Mouse (Mus musculus): Measurements from ENCODE around the gene Amer2. TPM values are rescaled to one million over a fixed set of nuclear protein-coding genes. Genes with fewer than 3 reads are reported as not detected.

Amer2 gene
- polyA plus RNA-seq, 1 experiment: 0.08 TPM

DNA sequence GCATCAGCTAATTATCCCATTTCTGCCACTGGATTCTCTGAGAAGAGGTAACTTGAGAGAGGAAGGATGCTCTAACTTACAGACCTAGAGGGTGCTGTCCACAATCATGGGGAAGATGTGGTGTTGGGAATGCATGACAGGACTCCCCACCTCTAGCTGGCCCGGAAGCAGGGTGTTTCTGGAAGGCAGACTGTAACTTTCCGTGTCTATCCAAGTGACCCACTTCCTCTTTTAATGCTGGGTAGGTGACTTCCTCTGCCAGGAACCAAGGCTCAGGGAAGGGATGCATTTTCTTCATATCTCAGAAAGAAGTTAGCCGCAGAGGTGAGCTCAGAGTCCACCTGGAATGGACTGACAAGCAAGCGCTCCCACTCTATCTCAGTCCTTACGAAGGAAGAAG lies 33.5 kb downstream of the Amer2 start:
- 63% methylated on average over 5 of the region's 5 CpGs for WGBS
- H3K4me3 ChIP-seq (ENCODE audit: extremely low read depth, insufficient read depth, insufficient read length): no peak overlapping the region
- H3K27ac ChIP-seq (ENCODE audit: insufficient read depth, low read length): no peak overlapping the region
- H3K4me1 ChIP-seq (ENCODE audit: control insufficient read depth, insufficient read depth, insufficient read length): no peaks in the 10 kb centered on the region
- no peaks in the 10 kb centered on the region for H3K27me3 ChIP-seq (ENCODE audit: control insufficient read depth, insufficient read depth, low read length)
- H3K36me3 ChIP-seq (ENCODE audit: control insufficient read depth, insufficient read depth, low read length): no peaks in the 10 kb centered on the region
- no peak for DNase-seq (ENCODE audit: low read depth in 1 of 2, low spot score in 2 of 2)
- TF ChIP-seq CTCF (IDR thresholded peaks at IDR 0.05; ENCODE audit: extremely low read depth, insufficient read depth, insufficient read length, insufficient replicate concordance) (no peak), POLR2A (IDR thresholded peaks at IDR 0.05; ENCODE audit: low read depth, low read length) (no peak)

DNA sequence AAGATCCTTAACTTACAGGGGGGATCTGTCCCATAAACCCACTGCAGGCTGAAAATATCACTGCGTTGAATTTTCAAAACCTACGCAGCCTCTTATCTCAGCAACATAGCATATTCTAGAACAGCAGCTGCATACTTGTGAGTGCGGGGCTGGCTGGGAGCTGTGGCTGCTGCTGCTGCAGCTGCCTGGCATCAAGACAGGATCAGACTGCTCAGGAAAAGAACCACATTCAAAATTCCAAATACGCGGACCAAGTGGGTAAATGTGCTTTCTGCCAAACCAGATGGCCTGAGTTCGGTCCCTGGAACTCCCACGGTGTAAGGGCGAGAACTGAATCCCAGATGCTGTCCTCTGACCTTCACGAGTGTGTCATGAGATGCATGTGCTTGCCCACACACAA lies 34.3 kb downstream of the Amer2 start:
- 91% methylated on average over 9 of the region's 9 CpGs for WGBS
- Histone ChIP-seq H3K27ac (ENCODE audit: insufficient read depth, low read length) (no peak overlapping the region), H3K27me3 (ENCODE audit: control insufficient read depth, insufficient read depth, low read length) (no peaks in the 10 kb centered on the region), H3K36me3 (ENCODE audit: control insufficient read depth, insufficient read depth, low read length) (no peaks in the 10 kb centered on the region), H3K4me3 (ENCODE audit: extremely low read depth, insufficient read depth, insufficient read length) (no peak overlapping the region), H3K4me1 (ENCODE audit: control insufficient read depth, insufficient read depth, insufficient read length) (no peaks in the 10 kb centered on the region)
- DNase-seq (ENCODE audit: low read depth in 1 of 2, low spot score in 2 of 2): no peak
- TF ChIP-seq CTCF (IDR thresholded peaks at IDR 0.05; ENCODE audit: extremely low read depth, insufficient read depth, insufficient read length, insufficient replicate concordance) (no peak), POLR2A (IDR thresholded peaks at IDR 0.05; ENCODE audit: low read depth, low read length) (no peak)

DNA sequence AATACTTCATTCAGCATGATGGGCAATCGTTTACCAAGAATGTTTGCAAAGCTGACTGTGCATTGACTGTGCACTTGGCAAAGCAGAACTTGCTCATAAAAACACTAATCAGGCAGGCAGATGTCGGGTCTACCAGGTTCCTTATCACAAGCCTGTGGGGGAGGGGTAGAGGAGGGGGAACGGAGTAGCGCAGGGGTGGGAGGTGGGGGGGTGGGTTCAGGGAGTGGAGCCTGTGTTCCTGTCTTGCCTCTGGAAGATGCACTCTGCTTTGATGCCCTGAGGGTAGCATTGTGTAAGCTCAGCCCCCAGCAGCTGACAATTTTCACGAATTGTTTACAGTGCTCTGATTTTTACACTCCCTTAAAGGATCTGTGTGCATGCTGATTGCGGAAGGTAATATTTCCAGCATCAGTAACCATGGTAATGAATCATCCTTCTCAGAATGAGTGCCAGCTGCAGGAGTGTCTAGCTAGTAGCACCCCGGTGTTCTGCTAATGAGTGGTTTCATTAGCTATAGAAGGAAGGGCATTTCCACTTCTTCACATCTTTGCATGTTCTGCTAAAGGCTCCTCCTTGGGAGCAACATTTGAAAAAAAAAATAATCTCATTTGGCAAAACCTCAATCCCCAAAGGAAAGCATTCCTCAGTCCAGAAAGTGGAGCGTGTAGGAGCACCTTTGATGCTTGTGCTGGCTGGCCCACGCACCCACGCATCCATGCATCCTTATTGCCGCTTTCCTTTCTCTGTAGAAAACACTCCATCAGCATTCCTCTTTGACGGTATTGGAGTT lies 36.8 kb downstream of the Amer2 start:
- DNase-seq (ENCODE audit: low read depth in 1 of 2, low spot score in 2 of 2): no peak
- TF ChIP-seq POLR2A (IDR thresholded peaks at IDR 0.05; ENCODE audit: low read depth, low read length): no peak
- no peak for TF ChIP-seq CTCF (IDR thresholded peaks at IDR 0.05; ENCODE audit: extremely low read depth, insufficient read depth, insufficient read length, insufficient replicate concordance)

DNA sequence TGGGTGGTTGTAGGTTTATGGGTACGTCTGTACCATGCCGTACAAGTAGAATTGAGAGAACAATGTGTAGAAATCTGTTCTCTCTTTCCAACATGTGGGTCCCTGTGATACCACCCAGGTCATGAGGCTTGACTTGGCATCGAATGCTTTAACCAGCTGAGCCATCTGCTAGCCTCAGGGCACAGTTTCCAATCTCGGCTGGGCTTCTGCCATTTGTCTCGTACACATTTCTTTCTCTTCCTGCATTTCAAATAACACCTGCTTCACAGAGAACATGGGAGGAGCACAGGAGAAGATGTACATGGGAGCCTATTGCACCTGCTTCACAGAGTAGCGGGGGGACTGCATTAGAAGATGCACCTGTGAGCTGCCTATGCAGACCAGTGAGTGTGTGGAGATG lies 38.2 kb downstream of the Amer2 start:
- H3K27me3 ChIP-seq (ENCODE audit: control insufficient read depth, insufficient read depth, low read length): no peaks in the 10 kb centered on the region
- no peaks in the 10 kb centered on the region for H3K36me3 ChIP-seq (ENCODE audit: control insufficient read depth, insufficient read depth, low read length)
- no peak for TF ChIP-seq POLR2A (IDR thresholded peaks at IDR 0.05; ENCODE audit: low read depth, low read length)
- no peak for TF ChIP-seq CTCF (IDR thresholded peaks at IDR 0.05; ENCODE audit: extremely low read depth, insufficient read depth, insufficient read length, insufficient replicate concordance)
- no peak for DNase-seq (ENCODE audit: low read depth in 1 of 2, low spot score in 2 of 2)
- 86% methylated on average over 6 of the region's 6 CpGs for WGBS
- H3K4me1 ChIP-seq (ENCODE audit: control insufficient read depth, insufficient read depth, insufficient read length): no peaks in the 10 kb centered on the region
- no peak overlapping the region for H3K27ac ChIP-seq (ENCODE audit: insufficient read depth, low read length)
- H3K4me3 ChIP-seq (ENCODE audit: extremely low read depth, insufficient read depth, insufficient read length): no peak overlapping the region

More for the DNA sequence above, 36.8 kb downstream of the Amer2 start:
- Histone ChIP-seq H3K27me3 (ENCODE audit: control insufficient read depth, insufficient read depth, low read length) (no peaks in the 10 kb centered on the region), H3K4me3 (ENCODE audit: extremely low read depth, insufficient read depth, insufficient read length) (no peak overlapping the region), H3K36me3 (ENCODE audit: control insufficient read depth, insufficient read depth, low read length) (no peaks in the 10 kb centered on the region), H3K27ac (ENCODE audit: insufficient read depth, low read length) (no peak overlapping the region), H3K4me1 (ENCODE audit: control insufficient read depth, insufficient read depth, insufficient read length) (no peaks in the 10 kb centered on the region)
- WGBS: 43% methylated on average over 12 of the region's 12 CpGs

DNA sequence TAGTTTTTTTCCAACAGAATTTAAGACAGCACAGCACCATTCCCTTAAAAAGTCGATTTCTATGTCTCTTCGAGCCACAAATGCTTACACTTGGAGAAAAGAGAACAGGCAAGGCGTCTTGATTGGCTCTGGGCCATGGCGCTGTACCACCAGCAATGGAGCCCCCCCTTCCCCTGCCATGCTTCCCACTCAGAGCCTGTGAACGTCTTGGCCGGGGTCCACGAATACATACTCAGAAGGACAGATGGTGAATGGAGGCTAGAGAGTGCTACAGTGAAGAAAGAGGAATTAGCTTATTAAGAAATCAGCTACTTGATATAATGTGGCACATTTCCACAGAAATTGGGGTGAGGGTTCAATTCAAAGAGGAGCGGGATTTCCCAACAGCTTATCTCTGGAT lies 41.6 kb downstream of the Amer2 start:
- no peak for DNase-seq (ENCODE audit: low read depth in 1 of 2, low spot score in 2 of 2)
- no peak for TF ChIP-seq POLR2A (IDR thresholded peaks at IDR 0.05; ENCODE audit: low read depth, low read length)
- TF ChIP-seq CTCF (IDR thresholded peaks at IDR 0.05; ENCODE audit: extremely low read depth, insufficient read depth, insufficient read length, insufficient replicate concordance): no peak
- H3K4me1 ChIP-seq (ENCODE audit: control insufficient read depth, insufficient read depth, insufficient read length): no peaks in the 10 kb centered on the region
- no peak overlapping the region for H3K4me3 ChIP-seq (ENCODE audit: extremely low read depth, insufficient read depth, insufficient read length)
- no peaks in the 10 kb centered on the region for H3K27me3 ChIP-seq (ENCODE audit: control insufficient read depth, insufficient read depth, low read length)
- no peaks in the 10 kb centered on the region for H3K36me3 ChIP-seq (ENCODE audit: control insufficient read depth, insufficient read depth, low read length)
- no peak overlapping the region for H3K27ac ChIP-seq (ENCODE audit: insufficient read depth, low read length)
- 74% methylated on average over 8 of the region's 8 CpGs for WGBS

DNA sequence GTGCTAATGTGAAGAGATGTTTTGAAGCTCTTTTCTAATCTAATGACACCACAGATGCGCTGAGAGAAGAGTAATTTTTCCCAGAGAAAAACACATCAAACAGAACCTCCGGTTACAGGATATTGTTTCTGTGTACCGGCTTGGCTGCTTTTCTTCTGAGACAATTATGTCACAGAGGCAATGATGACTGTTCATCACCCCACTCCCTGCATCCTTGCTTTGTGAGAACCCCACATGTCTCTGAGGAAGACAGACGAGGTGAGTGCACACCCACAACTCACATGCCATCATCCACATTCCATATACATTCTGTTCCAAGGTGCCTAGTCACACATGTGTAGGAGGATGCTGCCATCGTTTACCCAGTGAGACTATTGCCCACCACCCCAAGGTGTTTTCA lies 44.9 kb downstream of the Amer2 start:
- 86% methylated on average over 5 of the region's 5 CpGs for WGBS
- DNase-seq (ENCODE audit: low read depth in 1 of 2, low spot score in 2 of 2): no peak

DNA sequence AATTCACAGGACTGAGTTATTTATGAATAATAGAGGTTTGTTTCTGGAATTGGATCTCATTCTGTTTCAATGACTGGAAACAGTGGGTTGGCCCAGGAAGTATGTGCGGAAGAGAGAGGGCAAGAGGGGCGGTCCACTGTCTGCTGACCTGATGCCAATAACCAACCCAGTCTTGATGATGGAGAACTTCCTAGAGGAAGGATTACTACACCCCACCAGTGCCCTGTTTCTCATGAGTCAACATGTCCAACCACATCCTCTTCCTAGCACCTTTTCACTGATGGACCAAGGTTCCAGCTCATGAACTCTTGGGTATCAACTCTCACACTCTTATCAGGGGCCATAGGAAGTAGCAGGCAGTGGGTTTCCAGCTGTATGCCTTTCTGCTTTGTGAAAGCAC lies 49.9 kb downstream of the Amer2 start:
- H3K27ac ChIP-seq (ENCODE audit: insufficient read depth, low read length): no peak overlapping the region
- TF ChIP-seq POLR2A (IDR thresholded peaks at IDR 0.05; ENCODE audit: low read depth, low read length): no peak
- no peak for TF ChIP-seq CTCF (IDR thresholded peaks at IDR 0.05; ENCODE audit: extremely low read depth, insufficient read depth, insufficient read length, insufficient replicate concordance)
- no peak for DNase-seq (ENCODE audit: low read depth in 1 of 2, low spot score in 2 of 2)
- H3K4me1 ChIP-seq (ENCODE audit: control insufficient read depth, insufficient read depth, insufficient read length): no peaks in the 10 kb centered on the region
- no peaks in the 10 kb centered on the region for H3K36me3 ChIP-seq (ENCODE audit: control insufficient read depth, insufficient read depth, low read length)
- 92% methylated on average over 2 of the region's 2 CpGs for WGBS
- no peak overlapping the region for H3K4me3 ChIP-seq (ENCODE audit: extremely low read depth, insufficient read depth, insufficient read length)
- no peaks in the 10 kb centered on the region for H3K27me3 ChIP-seq (ENCODE audit: control insufficient read depth, insufficient read depth, low read length)

More for the DNA sequence above, 44.9 kb downstream of the Amer2 start:
- Histone ChIP-seq H3K4me3 (ENCODE audit: extremely low read depth, insufficient read depth, insufficient read length) (no peak overlapping the region), H3K27me3 (ENCODE audit: control insufficient read depth, insufficient read depth, low read length) (no peaks in the 10 kb centered on the region), H3K36me3 (ENCODE audit: control insufficient read depth, insufficient read depth, low read length) (no peaks in the 10 kb centered on the region), H3K27ac (ENCODE audit: insufficient read depth, low read length) (no peak overlapping the region), H3K4me1 (ENCODE audit: control insufficient read depth, insufficient read depth, insufficient read length) (no peaks in the 10 kb centered on the region)
- TF ChIP-seq CTCF (IDR thresholded peaks at IDR 0.05; ENCODE audit: extremely low read depth, insufficient read depth, insufficient read length, insufficient replicate concordance) (no peak), POLR2A (IDR thresholded peaks at IDR 0.05; ENCODE audit: low read depth, low read length) (no peak)
